Mouse (Mus musculus): Measurements from ENCODE around the gene Kirrel.

Kirrel gene

DNA sequence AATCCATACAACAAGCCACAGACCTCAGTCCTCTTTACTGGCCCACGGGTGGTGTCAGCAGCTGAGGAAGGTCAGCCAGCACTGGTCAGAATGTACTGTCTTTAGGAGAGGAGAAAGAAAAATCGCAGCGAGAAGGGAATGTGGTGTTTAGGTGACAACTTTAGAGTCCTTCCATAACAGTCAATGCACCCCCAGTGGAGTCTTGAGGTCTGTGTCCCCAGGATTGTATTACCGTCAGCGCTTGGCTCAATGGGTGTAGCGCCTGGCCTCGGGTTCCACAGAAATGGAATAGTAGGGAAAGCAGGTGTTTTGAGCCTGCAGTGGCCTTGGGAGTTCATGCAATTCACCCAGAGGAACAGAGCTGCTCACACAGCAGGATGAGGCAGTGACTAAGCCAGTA is 95.2 kb downstream of the Kirrel start:
- no peak for DNase-seq (ENCODE audit: low spot score in 2 of 2)

- no peak for DNase-seq (ENCODE audit: low spot score in 2 of 2)
Observed at GRCm38 (mm10) chr3:87077681-87078080, 96.9 kb downstream of the Kirrel start.

- no peak for DNase-seq (ENCODE audit: low spot score in 2 of 2)
Observed at GRCm38 (mm10) chr3:87076899-87077298, 97.6 kb downstream of the Kirrel start.

DNA sequence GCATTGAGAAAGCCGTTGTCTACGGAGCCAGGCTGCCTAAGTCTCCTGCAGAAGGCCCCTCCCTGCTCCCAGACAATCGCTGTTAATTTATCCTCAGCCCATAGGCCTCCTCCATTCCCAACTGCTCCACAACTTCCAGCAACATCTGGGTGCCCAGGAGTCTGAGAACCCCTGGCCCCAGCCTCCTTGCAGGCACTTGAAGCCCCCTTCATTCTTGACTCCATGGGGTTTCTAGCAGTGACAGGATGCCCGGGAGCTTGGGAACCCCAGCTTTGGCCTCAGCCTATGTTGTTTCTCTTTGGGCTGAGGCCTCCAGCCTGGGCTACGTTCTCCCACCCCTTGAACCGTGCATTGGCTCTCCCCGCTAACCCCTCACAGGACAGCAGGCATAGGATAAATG is 98.4 kb downstream of the Kirrel start:
- peak in 1 of 2 experiments; percentile 5 for DNase-seq (ENCODE audit: low spot score in 2 of 2)

DNA sequence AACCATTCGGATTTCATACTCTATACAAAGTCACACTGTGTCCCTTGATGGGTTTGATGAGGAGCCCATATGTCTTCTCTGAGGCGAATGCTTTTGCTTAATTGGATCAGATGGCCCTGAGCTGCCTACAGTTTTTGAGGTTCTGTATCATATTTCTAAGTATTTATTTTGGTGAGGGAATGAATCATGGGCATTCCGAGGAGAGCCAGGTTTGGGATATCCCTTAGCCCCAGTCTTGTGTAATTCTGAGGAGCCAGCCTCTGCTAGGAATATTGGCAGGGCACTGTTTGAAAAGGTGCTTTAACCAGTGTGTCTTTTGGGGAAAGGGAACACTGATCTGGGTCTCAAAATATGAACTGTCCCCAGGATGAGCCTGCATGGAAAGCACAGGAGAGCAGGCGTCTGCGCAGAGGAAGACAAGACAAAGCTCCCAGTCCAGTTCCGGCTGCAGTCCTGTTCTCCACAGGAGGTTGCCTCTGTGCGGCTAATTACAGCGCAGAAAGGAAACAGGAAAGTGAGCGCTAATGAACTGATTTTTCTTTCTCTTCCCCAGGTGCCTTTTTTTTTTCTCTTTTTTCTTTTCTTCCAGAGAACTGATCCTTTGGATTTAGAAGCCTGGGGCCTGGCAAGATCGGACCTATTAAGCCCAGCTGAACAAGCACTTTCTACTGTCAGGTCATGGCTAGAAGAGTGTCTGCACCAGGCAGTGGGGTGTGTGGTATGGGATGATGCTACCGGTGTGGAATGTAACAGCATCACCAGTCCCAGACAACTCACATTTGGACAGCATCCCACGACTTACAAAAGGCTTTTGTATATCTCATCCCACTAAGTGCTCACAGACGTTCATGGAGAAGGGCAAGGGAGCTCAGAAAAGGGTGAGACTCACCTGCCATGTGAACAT is 101.7 kb downstream of the Kirrel start:
- DNase-seq (ENCODE audit: low spot score in 2 of 2) = no peak

DNA sequence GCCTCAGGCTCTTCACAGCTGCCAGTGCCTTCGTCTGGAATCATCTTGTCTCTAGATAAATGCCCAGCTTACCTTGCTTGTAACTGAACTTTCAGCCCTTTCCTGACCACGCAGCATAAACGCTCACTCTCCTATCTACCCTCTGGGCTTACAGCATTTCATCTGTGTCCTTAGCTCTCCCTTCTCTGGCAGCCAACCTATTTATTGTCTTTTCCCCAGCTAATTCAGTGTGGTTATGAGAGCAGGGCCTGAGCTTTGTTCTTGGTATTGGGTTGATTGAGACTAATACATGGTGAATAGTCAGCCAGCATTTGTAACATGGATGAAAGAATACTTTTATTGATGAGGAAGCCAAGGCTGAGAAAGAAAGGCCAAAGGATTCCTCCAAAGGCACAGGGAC is 102.4 kb downstream of the Kirrel start:
- DNase-seq (ENCODE audit: low spot score in 2 of 2) = no peak

DNA sequence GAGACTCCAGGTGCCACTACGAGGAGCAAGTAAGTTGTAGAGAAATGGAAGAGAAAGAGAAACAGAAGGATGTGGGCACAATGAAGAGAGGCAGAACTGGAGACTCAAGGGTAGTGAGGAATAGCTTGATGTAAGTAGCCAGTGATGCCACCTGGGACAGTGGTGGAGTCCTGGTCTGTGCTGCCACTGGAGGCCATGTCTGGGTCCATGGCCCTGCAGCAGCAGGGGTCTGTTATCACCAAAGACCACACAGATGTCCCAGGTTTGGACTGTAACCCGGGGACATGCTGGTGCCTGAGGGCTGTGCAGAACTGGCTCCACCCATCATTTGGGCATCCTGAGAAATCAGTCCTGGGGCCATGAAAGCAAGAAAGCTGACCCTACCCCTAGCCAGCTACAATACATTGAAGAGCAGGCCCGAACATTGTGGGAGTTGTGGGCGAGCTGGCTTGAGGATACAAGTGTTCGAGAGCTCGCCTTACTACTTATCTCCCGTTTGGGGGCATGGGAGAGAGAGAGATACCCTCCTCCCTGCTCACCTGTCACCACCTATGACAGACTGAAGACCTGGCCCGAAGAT is 107.1 kb downstream of the Kirrel start:
- DNase-seq (ENCODE audit: low spot score in 2 of 2) = no peak

DNA sequence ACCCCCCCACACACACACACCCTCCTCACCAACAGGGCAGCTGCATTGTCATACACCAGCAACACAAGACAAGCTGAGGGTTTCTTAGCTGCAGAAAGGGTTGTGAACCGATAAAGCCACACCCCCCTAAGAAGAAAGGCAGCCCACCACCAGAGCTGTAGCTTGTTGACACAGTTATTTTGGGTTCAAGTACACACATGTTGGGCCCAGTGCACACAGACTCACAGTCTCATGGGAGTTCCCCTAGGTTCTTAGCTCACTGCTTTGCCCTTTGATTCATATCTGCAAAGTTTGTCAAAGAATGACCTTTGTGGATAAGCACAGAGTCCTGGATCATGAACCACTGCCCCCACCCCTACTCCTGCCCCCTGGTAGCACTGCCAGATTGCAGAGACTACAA is 120.6 kb downstream of the Kirrel start:
- DNase-seq (ENCODE audit: low spot score in 2 of 2) = no peak

DNA sequence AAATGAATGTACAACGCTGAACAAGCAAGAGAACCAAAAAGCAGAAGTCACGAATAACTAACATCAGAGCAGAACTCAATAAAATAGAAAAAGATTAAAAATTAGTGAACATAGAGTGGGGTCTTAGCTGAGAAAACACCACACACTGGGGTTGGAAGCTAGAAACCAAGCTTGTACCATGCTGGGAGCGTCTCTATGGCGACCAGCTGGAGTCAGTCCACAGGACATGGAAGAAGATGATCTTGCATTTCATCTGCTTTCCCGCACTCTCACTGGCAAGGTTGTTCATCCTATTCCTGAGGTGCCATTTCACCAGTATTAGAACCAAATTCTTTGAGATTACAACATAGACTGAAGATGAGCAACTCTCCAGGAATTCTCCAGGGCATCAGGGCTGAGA is 126.7 kb downstream of the Kirrel start:
- no peak for DNase-seq (ENCODE audit: low spot score in 2 of 2)

GRCm38 (mm10) chr3:87041733-87042132 is 132.8 kb downstream of the Kirrel start:
- no peak for DNase-seq (ENCODE audit: low spot score in 2 of 2)

- no peak for DNase-seq (ENCODE audit: low spot score in 2 of 2)
Observed at GRCm38 (mm10) chr3:87038500-87038899, 136.0 kb downstream of the Kirrel start.

DNA sequence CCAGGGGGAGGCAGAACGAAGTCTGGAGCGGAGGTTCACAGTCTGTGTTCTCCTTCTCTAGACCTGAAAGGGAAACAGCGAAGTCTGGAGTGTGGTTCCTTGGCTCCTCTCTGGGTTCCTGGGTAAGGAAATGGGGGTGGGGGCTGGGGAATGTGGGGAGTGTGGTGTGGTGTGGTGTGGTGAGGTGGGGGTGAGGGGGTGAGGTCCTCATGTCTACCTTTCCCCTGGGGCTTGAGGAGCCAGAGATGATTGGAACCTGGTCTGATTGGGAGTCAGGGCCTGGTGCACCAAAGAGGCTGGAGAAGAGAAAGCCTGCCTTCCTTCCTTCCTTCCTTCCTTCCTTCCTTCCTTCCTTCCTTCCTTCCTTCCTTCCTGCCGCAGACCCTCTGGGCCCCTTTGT is 140.5 kb downstream of the Kirrel start:
- DNase-seq (ENCODE audit: low spot score in 2 of 2) = no peak

GRCm38 (mm10) chr3:87033357-87033756 is 141.2 kb downstream of the Kirrel start:
- DNase-seq (ENCODE audit: low spot score in 2 of 2) = peak; percentile 40 to 75

GRCm38 (mm10) chr3:87030855-87031254 is 143.7 kb downstream of the Kirrel start:
- peak; percentile 31 to 64 for DNase-seq (ENCODE audit: low spot score in 2 of 2)

All from spleen, postnatal 10 days (tissue).